Mouse (Mus musculus) midbrain, postnatal 0 days (tissue): ENCODE results near the gene Izumo1r. TPM values are rescaled to one million over a fixed set of nuclear protein-coding genes. Genes with fewer than 3 reads are reported as not detected.
A peak's percentile ranks its signal among the peaks of the same experiment; 100 is the strongest.

ENCODE experiments used
- ATAC-seq: fragments of 200-750 bp; cut with Nextera tagmentation; 2 replicates; pipeline ENCODE4 v1.8.0; 2017; ENCODE audit warnings: moderate number of reproducible peaks, mild to moderate bottlenecking, moderate TSS enrichment, moderate library complexity; ENCODE audit not compliant: low FRiP score
- DNase-seq: peaks from one replicate; pipeline ENCODE4 v3.0.0-alpha.2; 2015; ENCODE audit warnings: low spot score
- H3K27ac ChIP-seq: fragments of 300-500 bp; sonication (generic); 2 replicates; pipeline ENCODE4 v1.5.1; 2014; ENCODE audit warnings: low read depth, mild to moderate bottlenecking, low read length, mixed read lengths
- H3K27me3 ChIP-seq: fragments of 300-500 bp; sonication (generic); 2 replicates; pipeline ENCODE4 v1.6.1; 2014; ENCODE audit warnings: low read length, control low read depth, mixed read lengths; ENCODE audit not compliant: insufficient read depth
- H3K36me3 ChIP-seq: fragments of 300-500 bp; sonication (generic); 2 replicates; pipeline ENCODE4 v1.6.1; 2014; ENCODE audit warnings: low read length, control low read depth, mixed read lengths; ENCODE audit not compliant: insufficient read depth
- H3K4me1 ChIP-seq: fragments of 300-500 bp; sonication (generic); 2 replicates; pipeline ENCODE4 v1.6.1; 2014; ENCODE audit warnings: mild to moderate bottlenecking, control low read depth, antibody characterized with exemption, low read length, mixed read lengths; ENCODE audit not compliant: insufficient read depth
- H3K4me2 ChIP-seq: fragments of 300-500 bp; sonication (generic); 2 replicates; pipeline ENCODE4 v1.6.1; 2014; ENCODE audit warnings: low read depth, mild to moderate bottlenecking, low read length, mixed read lengths; ENCODE audit not compliant: poor library complexity, severe bottlenecking
- H3K4me3 ChIP-seq: fragments of 300-500 bp; sonication (generic); 2 replicates; pipeline ENCODE4 v1.5.1; 2014; ENCODE audit warnings: low read depth, mild to moderate bottlenecking, low read length, moderate library complexity
- H3K9ac ChIP-seq: fragments of 300-500 bp; sonication (generic); replicated peaks from 2 replicates; pipeline ENCODE4 v1.6.1; 2014; ENCODE audit warnings: mild to moderate bottlenecking, low read length, moderate library complexity, mixed read lengths; ENCODE audit not compliant: poor library complexity, severe bottlenecking
- H3K9me3 ChIP-seq: fragments of 300-500 bp; sonication (generic); 2 replicates; pipeline ENCODE4 v1.6.1; 2016; ENCODE audit warnings: low read length, control low read depth
- CTCF ChIP-seq: IDR thresholded peaks from 2 replicates; pipeline ENCODE4 v1.5.1; 2016; ENCODE audit warnings: antibody characterized with exemption, mild to moderate bottlenecking
- WGBS: fragments of 180-500 bp; shearing (Covaris S2); extraction: QIAGEN DNeasy Blood & Tissue Kit; methylation state at CpG from one replicate; pipeline ENCODE4 v1.1.7; 2014; 5-methylcytosine and 5-hydroxymethylcytosine counted together
- polyA plus RNA-seq: library from polyadenylated mRNA; unstranded; fragments of >200 nt; fragmentation: Nextera tagmentation; extraction: Ambion mirVana; gene quantifications from 2 replicates; pipeline ENCODE4 v1.2.1, GENCODE M21; 2015
- total RNA-seq: library from RNA; depleted of rRNA; stranded (reverse); fragments of >200 nt; gene quantifications from 2 replicates; pipeline ENCODE4 v1.2.3, GENCODE M21; 2014

The Izumo1r gene
- total and polyA plus RNA-seq, 2 experiments from 2014 or later, result not detected

DNA sequence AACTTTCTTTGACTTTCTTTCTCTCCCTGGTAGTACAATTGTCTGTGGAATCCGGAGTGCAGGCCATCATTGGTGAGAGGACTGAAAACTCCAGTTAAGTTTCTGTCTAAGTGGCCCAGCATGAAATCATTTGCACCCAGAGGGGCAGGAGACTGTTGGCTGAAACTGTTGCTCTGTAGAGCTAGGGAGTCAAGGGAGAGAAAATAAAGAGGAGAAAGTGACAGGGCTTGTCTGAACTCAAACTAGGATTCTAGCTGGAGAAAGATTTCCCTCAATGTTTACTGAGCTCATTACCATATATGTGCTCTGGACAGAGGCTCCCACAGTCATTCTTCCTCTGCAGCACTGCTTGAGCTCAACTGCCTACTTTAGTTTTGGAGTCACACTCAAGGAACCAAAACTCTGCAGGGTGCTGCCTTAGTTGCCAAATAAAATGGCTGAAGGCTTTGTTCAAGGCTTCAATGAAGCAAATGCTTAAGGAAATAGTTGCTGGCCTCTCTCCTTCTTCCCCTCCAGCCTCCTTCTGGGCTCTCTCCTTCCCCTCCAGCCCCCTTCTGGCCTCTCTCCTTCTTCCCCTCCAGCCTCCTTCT is 18.3 kb upstream of the Izumo1r start:
- no peak for TF ChIP-seq CTCF
- no peaks in the 10 kb centered on the region for H3K27me3 ChIP-seq
- H3K4me2 ChIP-seq, result no peak overlapping the region
- no peak overlapping the region for H3K4me3 ChIP-seq
- H3K4me1 ChIP-seq, result no peaks in the 10 kb centered on the region
- H3K27ac ChIP-seq, result no peak overlapping the region
- ATAC-seq (no peak), DNase-seq (no peak)
- H3K36me3 ChIP-seq, result no peaks in the 10 kb centered on the region
- WGBS, result 24% methylated on average over 1 of the region's 1 CpGs
- H3K9ac ChIP-seq, result no peak overlapping the region
- no peaks in the 10 kb centered on the region for H3K9me3 ChIP-seq

DNA sequence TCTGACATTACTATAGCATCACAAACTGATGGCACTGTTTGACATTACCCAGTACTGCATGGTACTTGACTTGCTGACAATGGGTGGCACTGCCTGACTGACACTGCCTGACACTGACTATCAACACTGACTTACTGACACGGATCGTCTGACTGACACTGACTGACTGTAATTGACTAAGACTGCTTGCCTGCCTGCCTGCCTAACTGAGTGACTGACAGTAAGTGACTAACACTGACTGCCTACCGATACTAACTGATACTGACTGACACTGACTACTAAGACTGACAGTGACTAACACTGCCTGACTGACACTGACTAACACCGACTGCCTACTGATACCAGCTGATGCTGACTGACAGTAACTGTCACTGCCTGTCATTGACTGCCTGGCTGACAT is 17.5 kb upstream of the Izumo1r start:
- Histone ChIP-seq H3K27ac (no peak overlapping the region), H3K9ac (no peak overlapping the region), H3K4me1 (no peaks in the 10 kb centered on the region), H3K9me3 (no peaks in the 10 kb centered on the region), H3K4me2 (no peak overlapping the region), H3K27me3 (no peaks in the 10 kb centered on the region), H3K4me3 (no peak overlapping the region), H3K36me3 (no peaks in the 10 kb centered on the region)
- TF ChIP-seq CTCF, result no peak
- 58% methylated on average over 4 of the region's 4 CpGs for WGBS
- ATAC-seq (peak; percentile 70; the same call in 1 of the 2 replicates), DNase-seq (no peak)

DNA sequence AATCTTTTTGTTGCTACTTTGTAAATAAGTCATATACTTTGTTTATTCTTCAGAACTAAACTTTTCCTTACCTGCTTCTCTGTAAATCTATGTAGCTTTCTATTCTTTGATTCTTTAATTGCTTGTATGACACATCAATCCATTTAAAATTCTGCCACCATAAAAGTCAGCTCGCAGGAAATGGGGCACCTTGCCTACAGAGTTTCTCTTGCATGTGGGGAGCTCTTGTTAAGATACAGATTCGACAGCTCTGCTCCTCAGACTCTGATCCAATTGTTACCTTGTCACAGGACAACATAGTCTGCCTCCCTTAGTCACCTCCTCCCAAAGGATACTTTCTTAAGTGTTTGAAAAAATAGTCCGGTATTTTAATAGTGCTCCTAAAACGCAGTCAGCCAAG is 16.9 kb upstream of the Izumo1r start:
- H3K27ac ChIP-seq, result no peak overlapping the region
- H3K9ac ChIP-seq, result no peak overlapping the region
- H3K9me3 ChIP-seq, result no peaks in the 10 kb centered on the region
- TF ChIP-seq CTCF, result no peak
- ATAC-seq, result no peak
- H3K36me3 ChIP-seq, result no peaks in the 10 kb centered on the region
- H3K4me2 ChIP-seq, result no peak overlapping the region
- no peaks in the 10 kb centered on the region for H3K27me3 ChIP-seq
- no peaks in the 10 kb centered on the region for H3K4me1 ChIP-seq
- 80% methylated on average over 4 of the region's 4 CpGs for WGBS
- no peak overlapping the region for H3K4me3 ChIP-seq
- DNase-seq, result no peak

DNA sequence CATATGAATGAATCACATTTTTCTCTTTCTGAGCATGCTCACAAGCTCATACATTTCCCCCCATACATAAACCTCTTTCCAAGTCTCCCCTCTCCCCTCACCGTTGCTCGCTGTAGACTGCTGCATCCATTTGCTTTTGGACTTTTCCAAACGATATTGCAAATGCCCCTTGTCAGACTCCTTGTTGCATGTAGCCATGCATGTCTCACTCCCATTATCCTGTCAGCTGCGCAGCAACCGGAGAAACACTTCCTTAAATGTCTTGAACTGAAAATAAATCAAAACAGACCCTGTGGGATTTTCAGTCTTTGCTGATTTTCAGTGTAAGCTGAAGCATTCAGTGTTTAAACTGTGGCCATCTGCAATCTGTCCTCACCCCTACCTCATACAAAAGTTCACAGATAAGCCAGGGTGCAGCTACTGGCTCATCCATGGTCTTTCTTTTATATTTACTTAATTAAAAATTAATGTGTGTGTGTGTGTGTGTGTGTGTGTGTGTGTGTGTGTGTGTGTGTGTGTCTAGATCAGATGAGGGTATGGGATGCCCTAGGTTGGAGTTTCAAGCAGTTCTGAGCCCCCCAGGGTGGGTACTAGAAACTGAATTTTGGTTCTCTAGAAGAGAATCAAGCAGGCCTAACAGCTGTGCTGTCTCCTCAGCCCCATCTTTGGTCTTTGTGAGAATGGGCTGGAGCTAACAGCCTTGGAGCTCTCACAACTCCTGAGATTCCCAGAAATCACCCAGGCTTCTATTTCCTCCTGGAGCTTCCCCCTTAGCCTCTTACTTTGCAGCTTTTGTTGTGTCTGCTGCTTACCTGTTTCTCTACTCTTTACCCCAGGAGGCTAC is 15.3 kb upstream of the Izumo1r start:
- no peak for ATAC-seq

DNA sequence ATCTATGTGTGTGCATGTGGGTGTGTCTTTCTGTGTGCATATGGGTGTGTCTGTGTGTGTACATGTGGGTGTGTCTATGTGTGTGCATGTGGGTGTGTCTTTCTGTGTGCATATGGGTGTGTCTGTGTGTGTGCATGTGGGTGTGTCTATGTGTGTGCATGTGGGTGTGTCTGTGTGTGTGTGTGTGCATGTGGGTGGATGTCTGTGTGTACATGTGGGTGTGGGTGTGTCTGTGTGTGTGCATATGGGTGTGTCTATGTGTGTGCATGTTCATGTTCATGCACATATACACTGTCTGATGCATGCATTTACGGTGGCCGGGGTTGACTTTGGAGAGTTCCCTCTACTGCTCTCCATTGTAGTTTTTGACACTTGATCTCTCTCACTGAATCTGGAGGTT is 13.9 kb upstream of the Izumo1r start:
- no peaks in the 10 kb centered on the region for H3K27me3 ChIP-seq
- ATAC-seq, result no peak
- H3K4me3 ChIP-seq, result no peak overlapping the region
- H3K4me1 ChIP-seq, result no peaks in the 10 kb centered on the region
- no peak for TF ChIP-seq CTCF
- no peak overlapping the region for H3K27ac ChIP-seq
- no peaks in the 10 kb centered on the region for H3K36me3 ChIP-seq
- no peak overlapping the region for H3K9ac ChIP-seq
- H3K4me2 ChIP-seq, result no peak overlapping the region
- H3K9me3 ChIP-seq, result no peaks in the 10 kb centered on the region
- WGBS, result 95% methylated on average over 2 of the region's 2 CpGs
- no peak for DNase-seq

More for the DNA sequence above, 15.3 kb upstream of the Izumo1r start:
- peak; percentile 15 for DNase-seq
- Histone ChIP-seq H3K4me1 (no peaks in the 10 kb centered on the region), H3K9me3 (no peaks in the 10 kb centered on the region), H3K27ac (no peak overlapping the region), H3K9ac (no peak overlapping the region), H3K4me2 (no peak overlapping the region), H3K4me3 (no peak overlapping the region), H3K27me3 (no peaks in the 10 kb centered on the region), H3K36me3 (no peaks in the 10 kb centered on the region)
- TF ChIP-seq CTCF, result no peak
- WGBS, result 59% methylated on average over 5 of the region's 5 CpGs

DNA sequence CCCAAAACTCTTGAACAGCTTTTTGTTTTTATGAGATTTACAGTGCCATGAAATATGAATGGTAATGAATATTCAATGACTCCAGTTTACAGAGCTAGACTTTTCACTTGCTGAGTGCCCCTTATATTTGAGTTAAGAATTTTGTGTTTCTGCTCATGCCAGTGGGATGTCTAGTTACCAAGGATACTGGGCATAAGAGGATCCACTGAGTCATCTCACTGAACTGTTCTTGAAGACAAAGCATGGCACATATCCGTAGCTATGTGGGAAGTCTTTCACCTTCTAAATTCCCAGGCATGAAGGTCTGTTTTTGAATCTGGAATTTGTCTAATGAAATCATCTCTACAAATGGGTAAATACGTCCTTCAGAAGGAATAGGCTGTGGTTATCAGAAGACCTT is 8.3 kb upstream of the Izumo1r start:
- 68% methylated on average over 2 of the region's 2 CpGs for WGBS
- H3K27ac ChIP-seq, result no peak overlapping the region
- H3K4me2 ChIP-seq, result no peak overlapping the region
- no peaks in the 10 kb centered on the region for H3K36me3 ChIP-seq
- H3K9me3 ChIP-seq, result no peaks in the 10 kb centered on the region
- no peak for DNase-seq
- no peak for ATAC-seq
- H3K9ac ChIP-seq, result no peak overlapping the region
- TF ChIP-seq CTCF, result no peak
- H3K27me3 ChIP-seq, result no peaks in the 10 kb centered on the region
- no peak overlapping the region for H3K4me3 ChIP-seq
- no peaks in the 10 kb centered on the region for H3K4me1 ChIP-seq
